Mouse (Mus musculus) ES-E14 (cell line): ENCODE data around the gene Kcnab1. TPM values are rescaled to one million over a fixed set of nuclear protein-coding genes. Genes with fewer than 3 reads are reported as not detected.

Experiments used
- DNase-seq: peaks from one replicate; pipeline ENCODE4 v3.0.0-alpha.2; 2013; ENCODE audit warnings: low read depth, low spot score
- H3K27ac ChIP-seq: 2 replicates; pipeline ENCODE4 v1.5.1; 2012; ENCODE audit warnings: low read depth, mild to moderate bottlenecking, low read length, moderate library complexity, mixed read lengths; ENCODE audit not compliant: poor library complexity, insufficient read depth, severe bottlenecking
- H3K36me3 ChIP-seq: 2 replicates; pipeline ENCODE4 v1.6.1; 2012; ENCODE audit warnings: mild to moderate bottlenecking, low read length, moderate library complexity, mixed read lengths; ENCODE audit not compliant: control insufficient read depth, poor library complexity, insufficient read depth, severe bottlenecking
- H3K4me1 ChIP-seq, 2 experiments: fragments of 150-350 bp in 1 of 2; sonication (generic) in 1 of 2; 2 replicates each; pipeline ENCODE4 v1.6.1; 2012; ENCODE audit warnings: low read length in 2 of 2, mild to moderate bottlenecking in 1 of 2, mixed read lengths in 1 of 2; ENCODE audit not compliant: control insufficient read depth in 2 of 2, insufficient read depth in 2 of 2, poor library complexity in 1 of 2
- H3K4me3 ChIP-seq, 2 experiments: fragments of 150-350 bp in 1 of 2; sonication (generic) in 1 of 2; 2 replicates each; pipeline ENCODE4 v1.5.1; 2012; ENCODE audit warnings: low read length in 2 of 2, low read depth in 1 of 2, mild to moderate bottlenecking in 1 of 2, mixed read lengths in 1 of 2; ENCODE audit not compliant: insufficient read depth in 1 of 2, poor library complexity in 1 of 2, severe bottlenecking in 1 of 2
- H3K9ac ChIP-seq: 2 replicates; pipeline ENCODE4 v1.6.1; 2012; ENCODE audit warnings: low read depth, mild to moderate bottlenecking, low read length, mixed read lengths; ENCODE audit not compliant: poor library complexity, insufficient read depth, severe bottlenecking
- H3K9me3 ChIP-seq: fragments of 150-350 bp; sonication (generic); 2 replicates; pipeline ENCODE4 v1.6.1; 2012; ENCODE audit warnings: low read depth, mild to moderate bottlenecking, low read length; ENCODE audit not compliant: control insufficient read depth, insufficient read depth
- CHD2 ChIP-seq: IDR thresholded peaks from 2 replicates; pipeline ENCODE4 v1.6.1; 2014; ENCODE audit warnings: mild to moderate bottlenecking, low read depth, low read length, inconsistent platforms
- HCFC1 ChIP-seq: IDR thresholded peaks from 2 replicates; pipeline ENCODE4 v1.6.1; 2012; ENCODE audit warnings: low read length, inconsistent platforms, borderline replicate concordance; ENCODE audit not compliant: insufficient read depth
- MAFK ChIP-seq: IDR thresholded peaks from 2 replicates; pipeline ENCODE4 v1.6.1; 2014; ENCODE audit warnings: mild to moderate bottlenecking, low read depth, low read length, inconsistent platforms; ENCODE audit not compliant: insufficient read depth
- ZC3H11A ChIP-seq: IDR thresholded peaks from 2 replicates; pipeline ENCODE4 v1.6.1; 2012; ENCODE audit warnings: low read depth, mild to moderate bottlenecking, inconsistent platforms, low read length, borderline replicate concordance
- ZNF384 ChIP-seq: IDR thresholded peaks from 2 replicates; pipeline ENCODE4 v1.6.1; 2012; ENCODE audit warnings: low read depth, low read length, inconsistent platforms
- in situ Hi-C, 2 experiments: fragments of 600-800 bp; cut with MboI; formaldehyde crosslinking; loops; one replicate each; pipeline ENCODE4 v1.15.1; 2025; ENCODE audit warnings: low sequenced_read_pairs in 2 of 2, inconsistent platforms in 1 of 2; ENCODE audit not compliant: unreplicated experiment in 2 of 2
- total RNA-seq: library from RNA; depleted of rRNA; stranded (reverse); fragments of 300-350 nt; gene quantifications from 2 replicates; pipeline ENCODE4 v1.2.3, GENCODE M21; 2012

Gene Kcnab1
- total RNA-seq, 1 experiment, result 0.45 TPM

DNA sequence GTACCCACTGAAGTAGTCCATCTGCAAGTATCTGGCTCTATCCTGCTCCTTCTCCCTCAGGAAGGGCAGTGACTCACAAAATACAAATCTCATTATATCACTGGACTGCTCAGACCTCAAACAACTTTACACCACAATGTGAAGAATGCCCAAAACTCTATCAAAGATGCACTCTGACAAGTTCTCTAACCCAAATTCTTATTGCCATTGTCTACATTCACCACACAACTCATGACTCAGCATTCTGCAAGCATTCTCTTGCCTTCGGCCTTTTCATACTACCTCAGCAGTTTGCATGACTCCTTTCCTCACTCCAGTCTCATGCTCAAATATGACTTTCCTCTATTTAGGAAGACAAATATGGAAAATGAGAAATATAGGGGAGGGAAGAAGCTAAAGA, 42.6 kb downstream of the Kcnab1 start:
- H3K4me3 ChIP-seq, result no peak overlapping the region
- no peak for DNase-seq
- no peak overlapping the region for H3K9ac ChIP-seq
- H3K27ac ChIP-seq, result no peak overlapping the region
- H3K4me1 ChIP-seq, result no peaks in the 10 kb centered on the region
- peak; percentile 71; the same call in 1 of the 2 replicates for TF ChIP-seq MAFK
- no peak for TF ChIP-seq ZC3H11A
- no peaks in the 10 kb centered on the region for H3K9me3 ChIP-seq
- no peaks in the 10 kb centered on the region for H3K36me3 ChIP-seq
- in situ Hi-C loops, result no loop called here

DNA sequence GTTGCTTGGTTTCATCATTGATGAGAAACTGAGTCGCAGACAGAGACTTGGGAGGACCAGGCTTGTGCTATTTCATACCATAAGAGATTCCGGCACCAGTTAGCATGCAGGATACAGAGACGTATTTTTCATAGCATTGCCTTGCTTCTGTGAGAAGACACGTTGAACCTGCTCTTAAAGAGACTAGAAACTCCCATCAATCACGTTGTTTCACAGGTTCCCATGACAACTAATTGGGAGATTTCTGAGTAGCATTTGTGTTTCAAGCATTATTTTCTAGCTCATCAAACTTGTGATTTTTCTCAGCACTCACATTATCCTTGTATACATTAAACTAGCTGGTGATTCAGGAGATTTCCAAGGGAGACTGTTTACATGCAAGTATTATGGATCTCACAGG, 63.8 kb downstream of the Kcnab1 start:
- in situ Hi-C loops, result no loop called here
- DNase-seq, result no peak
- no peaks in the 10 kb centered on the region for H3K36me3 ChIP-seq
- no peaks in the 10 kb centered on the region for H3K4me1 ChIP-seq
- TF ChIP-seq ZNF384 (no peak), ZC3H11A (no peak), HCFC1 (no peak), MAFK (no peak), CHD2 (no peak)
- H3K4me3 ChIP-seq, result no peak overlapping the region
- H3K27ac ChIP-seq, result no peak overlapping the region
- H3K9ac ChIP-seq, result no peak overlapping the region
- no peaks in the 10 kb centered on the region for H3K9me3 ChIP-seq

DNA sequence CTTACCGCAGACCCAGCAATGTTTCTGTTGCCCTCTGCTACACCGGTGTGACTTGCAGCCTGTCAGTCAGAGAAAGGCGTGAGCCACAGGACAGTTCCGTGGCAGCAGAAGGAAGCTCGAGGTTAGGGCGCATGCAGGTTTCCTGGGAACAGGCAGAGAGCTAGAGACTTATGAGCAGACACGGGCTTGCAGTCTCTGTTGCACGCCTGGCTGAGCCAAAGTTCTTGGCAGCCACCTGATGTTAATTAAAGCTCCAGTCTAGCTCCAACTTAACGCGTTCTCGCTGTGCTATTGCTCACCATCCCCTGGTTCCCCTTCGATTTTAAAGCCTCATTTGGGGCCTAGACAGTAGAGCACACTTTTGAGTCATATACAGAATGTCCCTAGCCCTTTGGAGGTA, 65.4 kb downstream of the Kcnab1 start:
- Histone ChIP-seq H3K36me3 (no peaks in the 10 kb centered on the region), H3K27ac (no peak overlapping the region), H3K4me3 (no peak overlapping the region), H3K9ac (no peak overlapping the region), H3K9me3 (no peaks in the 10 kb centered on the region), H3K4me1 (no peaks in the 10 kb centered on the region)
- DNase-seq, result no peak
- in situ Hi-C loops, result no loop called here
- TF ChIP-seq MAFK, result no peak
- TF ChIP-seq HCFC1, result no peak
- TF ChIP-seq ZC3H11A, result no peak
- TF ChIP-seq CHD2, result no peak
- no peak for TF ChIP-seq ZNF384

DNA sequence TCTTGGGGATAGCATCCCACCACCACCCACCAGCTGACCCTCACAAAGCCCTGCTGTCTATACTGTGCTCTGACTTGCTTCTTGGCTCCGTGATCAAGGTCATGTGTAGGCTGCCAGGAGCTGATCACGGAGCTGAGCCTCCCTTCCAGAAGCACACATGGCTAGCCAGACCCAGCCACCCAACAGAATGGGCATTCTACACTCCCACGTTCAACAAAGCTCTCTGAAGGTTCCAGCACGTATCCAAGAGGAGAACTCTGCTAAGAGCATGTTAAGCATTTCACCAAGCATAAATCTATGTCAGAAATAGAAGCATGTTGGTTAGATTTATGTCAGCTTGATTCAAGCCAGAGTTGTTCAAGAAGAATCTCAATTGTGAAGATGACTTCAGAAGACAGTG, 66.6 kb downstream of the Kcnab1 start:
- no peak for TF ChIP-seq ZNF384
- no peak overlapping the region for H3K9ac ChIP-seq
- no peaks in the 10 kb centered on the region for H3K36me3 ChIP-seq
- H3K4me1 ChIP-seq, result no peaks in the 10 kb centered on the region
- H3K9me3 ChIP-seq, result no peaks in the 10 kb centered on the region
- in situ Hi-C loops, result no loop called here
- no peak overlapping the region for H3K4me3 ChIP-seq
- H3K27ac ChIP-seq, result no peak overlapping the region
- DNase-seq, result no peak

DNA sequence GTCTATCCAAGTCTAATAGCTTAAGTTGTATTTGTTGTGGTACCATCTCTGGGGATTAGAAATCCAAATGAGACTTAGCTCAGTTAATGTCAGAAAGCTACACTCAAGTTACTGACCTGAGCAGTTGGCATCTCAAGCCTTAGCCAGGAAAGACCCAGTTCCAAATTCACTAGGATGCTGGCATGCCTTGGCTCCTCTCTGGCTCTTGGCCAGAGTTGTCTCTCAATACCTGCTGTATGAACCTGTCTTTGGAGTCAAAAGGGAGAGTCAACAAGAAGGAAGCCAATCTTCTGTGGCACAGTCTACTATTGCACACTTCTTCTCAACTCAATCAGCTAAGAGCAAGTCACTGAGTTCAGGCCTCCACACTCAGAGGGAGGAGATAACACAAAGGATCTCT, 67.7 kb downstream of the Kcnab1 start:
- in situ Hi-C loops, result no loop called here
- Histone ChIP-seq H3K36me3 (no peaks in the 10 kb centered on the region), H3K4me3 (no peak overlapping the region), H3K9me3 (no peaks in the 10 kb centered on the region), H3K9ac (no peak overlapping the region), H3K27ac (no peak overlapping the region), H3K4me1 (no peaks in the 10 kb centered on the region)
- no peak for DNase-seq
- no peak for TF ChIP-seq CHD2
- no peak for TF ChIP-seq ZNF384
- no peak for TF ChIP-seq MAFK
- TF ChIP-seq ZC3H11A, result no peak
- TF ChIP-seq HCFC1, result no peak
